Mouse (Mus musculus) heart, adult 2 months (tissue): ENCODE results near the gene Slc7a15.

Experiments
- CTCF ChIP-seq: fragments of 200-600 bp; IDR thresholded peaks from 2 replicates; pipeline ENCODE4 v1.8.1; 2022; ENCODE audit warnings: antibody characterized with exemption, mild to moderate bottlenecking, moderate library complexity
- POLR2A ChIP-seq: fragments of 200-500 bp; IDR thresholded peaks from 2 replicates; pipeline ENCODE4 v1.6.1; 2011; ENCODE audit warnings: mild to moderate bottlenecking, low read depth, low read length, control low read depth; ENCODE audit not compliant: insufficient read depth

DNA sequence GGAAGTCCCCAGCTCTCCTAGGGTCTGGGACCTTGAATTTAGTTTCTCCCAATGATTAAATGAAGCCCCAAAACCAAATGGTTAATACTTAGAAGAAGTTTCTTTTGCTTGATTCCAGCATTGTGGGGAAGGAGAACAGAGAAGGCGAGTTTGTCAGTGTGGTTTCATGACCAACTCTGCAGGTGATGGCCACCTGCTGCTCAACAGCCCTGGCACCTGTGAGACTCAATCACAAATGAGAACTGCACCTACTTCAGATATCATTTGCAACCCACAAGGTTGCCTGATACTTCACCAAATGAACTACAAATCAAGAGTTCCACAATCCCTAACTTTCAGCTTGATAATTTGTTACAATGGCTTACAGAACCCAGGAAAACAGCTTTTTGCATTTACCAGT, 71.7 kb downstream of the Slc7a15 start:
- no peak for TF ChIP-seq CTCF
- TF ChIP-seq POLR2A: no peak
